Mouse (Mus musculus): ENCODE measurements around the gene Prkcz. TPM values are rescaled to one million over a fixed set of nuclear protein-coding genes. Genes with fewer than 3 reads are reported as not detected.
A peak's percentile ranks its signal among the peaks of the same experiment; 100 is the strongest.

Prkcz gene
- polyA plus RNA-seq, 1 experiment from 2014 or later, result 3.0 TPM

- Histone ChIP-seq H3K4me1 (ENCODE audit: insufficient read depth) (no peaks in the 10 kb centered on the region), H3K4me2 (ENCODE audit: low read depth, low read length) (no peak overlapping the region), H3K9me3 (ENCODE audit: low read length) (no peaks in the 10 kb centered on the region), H3K27ac (ENCODE audit: low read depth) (no peak overlapping the region), H3K27me3 (ENCODE audit: insufficient read depth, low read length) (no peaks in the 10 kb centered on the region), H3K36me3 (replicated peaks; ENCODE audit: insufficient read depth, low read length) (no peaks in the 10 kb centered on the region), H3K9ac (replicated peaks) (no peak overlapping the region), H3K4me3 (ENCODE audit: low read depth, low read length) (no peak overlapping the region)
- DNase-seq (no peak), ATAC-seq (no peak)
- 66% methylated on average over 21 of the region's 21 CpGs for WGBS (ENCODE audit: insufficient replicate concordance)
- TF ChIP-seq CTCF (IDR thresholded peaks at IDR 0.05; ENCODE audit: low read depth), result no peak
- TF ChIP-seq EP300 (IDR thresholded peaks at IDR 0.05; ENCODE audit: low read depth), result no peak
Measured at GRCm38 (mm10) chr4:155300421-155301097, 60.6 kb downstream of the Prkcz start.

DNA sequence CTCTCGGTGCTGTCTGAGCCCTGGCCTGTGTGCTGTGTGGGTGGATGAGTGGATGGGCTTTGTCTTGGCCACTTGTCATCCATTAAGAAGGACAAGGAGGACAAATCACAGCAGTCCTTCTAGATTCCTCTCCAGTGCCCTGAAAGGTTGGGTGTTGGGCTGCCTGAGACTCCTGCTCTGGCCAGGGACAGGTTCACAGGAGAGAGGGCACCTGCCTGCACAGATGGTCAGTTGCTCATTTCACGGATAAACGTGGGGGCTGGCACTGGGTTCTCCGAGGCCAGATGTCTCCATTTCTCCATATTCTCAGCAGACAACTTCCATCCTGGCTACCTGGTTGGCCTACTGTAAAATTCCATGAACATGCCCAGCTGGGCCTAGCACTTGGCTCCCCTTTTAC is 62.3 kb downstream of the Prkcz start:
- no peak for TF ChIP-seq CTCF (IDR thresholded peaks at IDR 0.05; ENCODE audit: low read depth)
- DNase-seq (no peak), ATAC-seq (no peak)
- Histone ChIP-seq H3K27ac (ENCODE audit: low read depth) (no peak overlapping the region), H3K36me3 (replicated peaks; ENCODE audit: insufficient read depth, low read length) (no peaks in the 10 kb centered on the region), H3K4me2 (ENCODE audit: low read depth, low read length) (no peak overlapping the region), H3K9ac (replicated peaks) (no peak overlapping the region), H3K9me3 (ENCODE audit: low read length) (no peaks in the 10 kb centered on the region), H3K4me1 (ENCODE audit: insufficient read depth) (no peaks in the 10 kb centered on the region), H3K4me3 (ENCODE audit: low read depth, low read length) (no peak overlapping the region), H3K27me3 (ENCODE audit: insufficient read depth, low read length) (no peaks in the 10 kb centered on the region)
- WGBS (ENCODE audit: insufficient replicate concordance), result 70% methylated on average over 4 of the region's 4 CpGs

GRCm38 (mm10) chr4:155297057-155297456 is 64.1 kb downstream of the Prkcz start:
- DNase-seq, result peak; percentile 43
- 51% methylated on average over 2 of the region's 2 CpGs for WGBS (ENCODE audit: insufficient replicate concordance)

DNA sequence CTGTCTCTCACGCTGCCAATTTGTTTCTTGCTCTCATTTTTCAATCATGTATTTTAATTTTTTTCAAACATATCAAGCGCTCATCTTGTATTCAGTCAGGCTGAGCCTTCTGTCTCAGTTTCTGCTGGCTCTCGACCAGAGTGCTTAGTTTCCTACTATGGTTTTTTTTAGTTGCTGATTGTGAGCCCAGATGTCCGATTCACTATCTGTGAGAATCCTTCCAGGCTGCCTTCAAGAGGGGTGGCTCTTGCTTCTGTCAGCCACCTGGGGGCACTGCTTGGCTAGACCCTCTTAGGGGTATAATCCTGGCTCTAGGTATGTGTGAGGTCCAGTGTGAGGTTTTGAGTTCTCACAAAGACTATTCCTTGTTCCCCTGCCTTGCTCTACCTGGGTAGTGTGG is 65.2 kb downstream of the Prkcz start:
- no peak overlapping the region for H3K4me3 ChIP-seq (ENCODE audit: low read depth, low read length)
- no peaks in the 10 kb centered on the region for H3K36me3 ChIP-seq (replicated peaks; ENCODE audit: insufficient read depth, low read length)
- ATAC-seq, result no peak
- no peak for TF ChIP-seq CTCF (IDR thresholded peaks at IDR 0.05; ENCODE audit: low read depth)
- TF ChIP-seq EP300 (IDR thresholded peaks at IDR 0.05; ENCODE audit: low read depth), result no peak
- H3K27me3 ChIP-seq (ENCODE audit: insufficient read depth, low read length), result no peaks in the 10 kb centered on the region
- no peak overlapping the region for H3K27ac ChIP-seq (ENCODE audit: low read depth)
- H3K4me1 ChIP-seq (ENCODE audit: insufficient read depth), result no peaks in the 10 kb centered on the region
- no peak for DNase-seq
- no peak overlapping the region for H3K9ac ChIP-seq (replicated peaks)
- 59% methylated on average over 4 of the region's 4 CpGs for WGBS (ENCODE audit: insufficient replicate concordance)
- H3K9me3 ChIP-seq (ENCODE audit: low read length), result no peaks in the 10 kb centered on the region
- H3K4me2 ChIP-seq (ENCODE audit: low read depth, low read length), result no peak overlapping the region

More at GRCm38 (mm10) chr4:155297057-155297456, 64.1 kb downstream of the Prkcz start:
- no peaks in the 10 kb centered on the region for H3K36me3 ChIP-seq (replicated peaks; ENCODE audit: insufficient read depth, low read length)
- H3K4me2 ChIP-seq (ENCODE audit: low read depth, low read length), result no peak overlapping the region
- no peak overlapping the region for H3K9ac ChIP-seq (replicated peaks)
- TF ChIP-seq CTCF (IDR thresholded peaks at IDR 0.05; ENCODE audit: low read depth), result peak; percentile 59
- no peak for TF ChIP-seq EP300 (IDR thresholded peaks at IDR 0.05; ENCODE audit: low read depth)
- H3K27ac ChIP-seq (ENCODE audit: low read depth), result no peak overlapping the region
- no peaks in the 10 kb centered on the region for H3K4me1 ChIP-seq (ENCODE audit: insufficient read depth)
- ATAC-seq, result no peak
- H3K9me3 ChIP-seq (ENCODE audit: low read length), result no peaks in the 10 kb centered on the region
- no peak overlapping the region for H3K4me3 ChIP-seq (ENCODE audit: low read depth, low read length)
- H3K27me3 ChIP-seq (ENCODE audit: insufficient read depth, low read length), result no peaks in the 10 kb centered on the region

DNA sequence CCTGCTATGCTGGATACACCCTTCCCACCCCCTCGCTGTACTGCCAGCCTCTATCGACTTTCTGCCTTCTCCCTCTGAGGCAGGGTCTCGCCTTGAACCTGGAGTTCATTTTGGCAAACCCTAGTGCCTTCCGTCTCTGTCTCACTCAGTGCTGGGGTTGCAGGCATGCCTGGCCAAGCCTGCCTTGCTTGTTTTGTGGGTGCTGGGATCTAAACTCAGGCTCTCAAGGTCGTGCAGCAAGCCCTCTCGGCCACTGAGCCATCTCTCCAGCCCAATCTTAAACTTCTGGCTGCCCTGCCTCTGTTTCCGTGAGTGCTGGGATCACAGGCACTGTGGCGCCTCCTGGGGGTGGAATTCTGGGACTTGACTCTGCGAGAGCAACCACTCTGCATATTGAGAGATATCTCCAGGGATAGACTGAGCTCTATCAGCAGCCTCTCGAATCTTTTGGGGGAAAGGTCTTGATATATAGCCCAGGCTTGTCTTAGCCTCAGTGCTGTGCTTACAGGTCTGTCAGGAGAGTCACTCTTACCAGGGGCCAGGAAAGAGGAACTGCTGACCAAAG is 66.1 kb downstream of the Prkcz start:
- Histone ChIP-seq H3K9me3 (ENCODE audit: low read length) (no peaks in the 10 kb centered on the region), H3K36me3 (replicated peaks; ENCODE audit: insufficient read depth, low read length) (no peaks in the 10 kb centered on the region), H3K27ac (ENCODE audit: low read depth) (no peak overlapping the region), H3K4me2 (ENCODE audit: low read depth, low read length) (no peak overlapping the region), H3K9ac (replicated peaks) (no peak overlapping the region), H3K4me1 (ENCODE audit: insufficient read depth) (no peaks in the 10 kb centered on the region), H3K27me3 (ENCODE audit: insufficient read depth, low read length) (no peaks in the 10 kb centered on the region), H3K4me3 (ENCODE audit: low read depth, low read length) (no peak overlapping the region)
- DNase-seq (no peak), ATAC-seq (no peak)
- 63% methylated on average over 10 of the region's 10 CpGs for WGBS (ENCODE audit: insufficient replicate concordance)
- TF ChIP-seq EP300 (IDR thresholded peaks at IDR 0.05; ENCODE audit: low read depth) (no peak), CTCF (IDR thresholded peaks at IDR 0.05; ENCODE audit: low read depth) (no peak)

DNA sequence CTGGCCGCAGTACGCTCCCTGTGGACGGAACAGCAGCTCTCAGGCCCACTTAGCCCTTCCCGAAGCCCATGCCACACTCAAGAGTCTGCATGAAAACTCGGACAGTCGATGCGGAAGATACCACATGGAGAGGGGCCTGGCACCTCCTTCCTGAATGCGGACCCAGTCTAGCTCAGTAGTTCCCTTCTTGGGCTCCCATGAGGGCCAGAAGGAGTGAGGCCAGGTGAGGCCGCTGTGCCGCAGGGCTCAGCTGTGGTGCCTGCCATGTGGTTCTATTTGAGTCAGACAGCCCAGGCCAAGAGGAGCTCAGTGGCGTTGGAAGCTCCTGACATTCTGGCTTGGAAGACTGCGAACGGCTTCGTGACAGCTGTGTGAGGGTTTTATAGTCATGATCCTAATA is 66.8 kb downstream of the Prkcz start:
- ATAC-seq, result no peak

More for the DNA sequence above, 66.8 kb downstream of the Prkcz start:
- no peaks in the 10 kb centered on the region for H3K9me3 ChIP-seq (ENCODE audit: low read length)
- TF ChIP-seq CTCF (IDR thresholded peaks at IDR 0.05; ENCODE audit: low read depth) (no peak), EP300 (IDR thresholded peaks at IDR 0.05; ENCODE audit: low read depth) (no peak)
- no peak for DNase-seq
- no peaks in the 10 kb centered on the region for H3K36me3 ChIP-seq (replicated peaks; ENCODE audit: insufficient read depth, low read length)
- WGBS (ENCODE audit: insufficient replicate concordance), result 89% methylated on average over 14 of the region's 14 CpGs
- H3K9ac ChIP-seq (replicated peaks), result no peak overlapping the region
- no peak overlapping the region for H3K4me2 ChIP-seq (ENCODE audit: low read depth, low read length)
- no peaks in the 10 kb centered on the region for H3K4me1 ChIP-seq (ENCODE audit: insufficient read depth)
- H3K4me3 ChIP-seq (ENCODE audit: low read depth, low read length), result no peak overlapping the region
- no peaks in the 10 kb centered on the region for H3K27me3 ChIP-seq (ENCODE audit: insufficient read depth, low read length)
- no peak overlapping the region for H3K27ac ChIP-seq (ENCODE audit: low read depth)
